Mouse (Mus musculus): ENCODE results near the gene Akirin2. TPM values are rescaled to one million over a fixed set of nuclear protein-coding genes. Genes with fewer than 3 reads are reported as not detected.
A peak's percentile ranks its signal among the peaks of the same experiment; 100 is the strongest.

Akirin2 gene
- total RNA-seq, 2 experiments from 2014 or later: 101 to 103 TPM

GRCm38 (mm10) chr4:34583427-34583826 lies 32.7 kb downstream of the Akirin2 start:
- no peak for DNase-seq (ENCODE audit: low spot score in 2 of 2)

- DNase-seq (ENCODE audit: low spot score in 2 of 2): no peak
Measured at GRCm38 (mm10) chr4:34584871-34585607, 34.3 kb downstream of the Akirin2 start.

- DNase-seq (ENCODE audit: low spot score in 2 of 2): no peak
Measured at GRCm38 (mm10) chr4:34603123-34603522, 52.4 kb downstream of the Akirin2 start.

GRCm38 (mm10) chr4:34606658-34607057 lies 55.9 kb downstream of the Akirin2 start:
- no peak for DNase-seq (ENCODE audit: low spot score in 2 of 2)

- DNase-seq (ENCODE audit: low spot score in 2 of 2): no peak
Measured at GRCm38 (mm10) chr4:34613571-34614145, 62.9 kb downstream of the Akirin2 start.

- peak; percentile 89 to 95 for DNase-seq (ENCODE audit: low spot score in 2 of 2)
Measured at GRCm38 (mm10) chr4:34614630-34615094, 63.9 kb downstream of the Akirin2 start, which contains the start of the genes Orc3 and Rars2. Gene Orc3 (minus strand): TSS chr4:34614944. Gene Rars2 (plus strand): TSS chr4:34614957.

GRCm38 (mm10) chr4:34615303-34615702 lies 64.6 kb downstream of the Akirin2 start:
- no peak for DNase-seq (ENCODE audit: low spot score in 2 of 2)

- no peak for DNase-seq (ENCODE audit: low spot score in 2 of 2)
Measured at GRCm38 (mm10) chr4:34616146-34616545, 65.4 kb downstream of the Akirin2 start.

Other genes with a start within 250 kb of the Akirin2 start
- gene Orc3, start 64.0 kb downstream of the Akirin2 start, total RNA-seq (2021): 10 to 100 TPM; 48.0 to 49.8 TPM
- 10 to 100 TPM; 26.5 to 27.6 TPM for gene Rars2, start 64.0 kb downstream of the Akirin2 start, total RNA-seq (2021)
- gene Slc35a1, start 136.5 kb downstream of the Akirin2 start, total RNA-seq (2021): 10 to 100 TPM; 18.3 to 19.2 TPM
- gene Cfap206, start 179.3 kb downstream of the Akirin2 start, total RNA-seq (2021): 1 to 10 TPM; 1.3 to 1.4 TPM
- gene Gm136, start 205.3 kb downstream of the Akirin2 start, total RNA-seq (2021): not detected
- gene Smim8, start 227.5 kb downstream of the Akirin2 start, total RNA-seq (2021): 10 to 100 TPM; 18.9 to 21.8 TPM

Data from layer of hippocampus, adult 18-20 months (tissue).